Mouse (Mus musculus) forebrain, embryonic 13.5 days (tissue): Measurements from ENCODE around the gene AI854703. TPM values are rescaled to one million over a fixed set of nuclear protein-coding genes. Genes with fewer than 3 reads are reported as not detected.
A peak's percentile ranks its signal among the peaks of the same experiment; 100 is the strongest.
"Not testable (repeated sequence)": the region's sequence is repeated elsewhere in the genome, so short reads cannot be mapped to it uniquely, and the experiment has no call there.

Source experiments
- ATAC-seq: fragments of 200-750 bp; cut with Nextera tagmentation; 2 replicates; pipeline ENCODE4 v1.8.0; 2017
- H3K27ac ChIP-seq: fragments of 300-500 bp; sonication (generic); 2 replicates; pipeline ENCODE4 v1.5.1; 2015; ENCODE audit warnings: inconsistent platforms, mild to moderate bottlenecking, moderate library complexity
- H3K27me3 ChIP-seq: fragments of 300-500 bp; sonication (generic); 2 replicates; pipeline ENCODE4 v1.6.1; 2015; ENCODE audit warnings: mild to moderate bottlenecking, inconsistent platforms
- H3K36me3 ChIP-seq: fragments of 300-500 bp; sonication (generic); 2 replicates; pipeline ENCODE4 v1.6.1; 2015; ENCODE audit warnings: mild to moderate bottlenecking, inconsistent platforms; ENCODE audit not compliant: poor library complexity, severe bottlenecking
- H3K4me1 ChIP-seq: fragments of 300-500 bp; sonication (generic); 2 replicates; pipeline ENCODE4 v1.6.1; 2015; ENCODE audit warnings: inconsistent platforms
- H3K4me2 ChIP-seq: fragments of 300-500 bp; sonication (generic); 2 replicates; pipeline ENCODE4 v1.6.1; 2015; ENCODE audit warnings: inconsistent platforms, mild to moderate bottlenecking, moderate library complexity
- H3K4me3 ChIP-seq: fragments of 300-500 bp; sonication (generic); 2 replicates; pipeline ENCODE4 v1.5.1; 2015; ENCODE audit warnings: mild to moderate bottlenecking, inconsistent platforms
- H3K9ac ChIP-seq: fragments of 300-500 bp; sonication (generic); 2 replicates; pipeline ENCODE4 v1.6.1; 2015; ENCODE audit warnings: mild to moderate bottlenecking, inconsistent platforms
- H3K9me3 ChIP-seq: fragments of 300-500 bp; sonication (generic); replicated peaks from 2 replicates; pipeline ENCODE4 v1.6.1; 2016; ENCODE audit warnings: inconsistent platforms
- WGBS: fragments of 180-500 bp; shearing (Covaris S2); methylation state at CpG from one replicate; pipeline ENCODE4 v1.1.7; 2015; 5-methylcytosine and 5-hydroxymethylcytosine counted together
- polyA plus RNA-seq: library from polyadenylated mRNA; unstranded; fragments of >200 nt; fragmentation: Nextera tagmentation; extraction: Ambion mirVana; gene quantifications from 2 replicates; pipeline ENCODE4 v1.2.1, GENCODE M21; 2015

Gene AI854703
- polyA plus RNA-seq, 1 experiment from 2014 or later, result 3.1 TPM

DNA sequence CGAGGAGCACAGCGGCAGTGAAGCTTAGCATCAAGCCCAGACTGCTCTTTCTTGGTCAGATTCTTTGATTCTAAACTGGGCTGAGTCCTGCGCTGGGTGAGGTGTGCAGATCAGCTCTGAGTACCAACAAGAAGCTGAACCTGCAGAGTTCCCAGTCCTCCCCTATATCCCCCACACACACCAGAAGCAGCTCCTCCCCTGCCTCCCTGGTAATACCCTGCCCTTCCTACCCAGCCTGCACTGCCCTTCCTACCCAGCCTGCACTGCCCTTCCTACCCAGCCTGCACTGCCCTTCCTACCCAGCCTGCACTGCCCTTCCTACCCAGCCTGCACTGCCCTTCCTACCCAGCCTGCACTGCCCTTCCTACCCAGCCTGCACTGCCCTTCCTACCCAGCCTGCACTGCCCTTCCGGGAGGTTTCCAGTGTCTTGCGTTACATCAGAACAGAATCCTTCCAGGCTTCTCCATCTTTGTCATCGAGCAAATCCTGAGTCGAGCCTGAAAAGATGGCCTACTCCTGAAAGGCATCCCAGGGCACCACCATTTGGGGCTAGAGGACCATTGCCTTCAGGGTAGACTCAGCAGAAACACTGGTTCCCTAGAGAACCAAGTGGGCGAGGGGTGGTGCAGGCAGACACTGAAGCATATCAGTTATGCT, 4.2 kb upstream of the AI854703 start:
- Histone ChIP-seq H3K4me1 (peaks cover 10% of the 10 kb centered on the region), H3K36me3 (peaks cover 39% of the 10 kb centered on the region), H3K27me3 (peaks cover 18% of the 10 kb centered on the region)
- not testable (repeated sequence) for H3K9me3 ChIP-seq, H3K4me3 ChIP-seq, H3K9ac ChIP-seq, ATAC-seq, H3K27ac ChIP-seq, H3K4me2 ChIP-seq
- 81% methylated on average over 8 of the region's 8 CpGs for WGBS

DNA sequence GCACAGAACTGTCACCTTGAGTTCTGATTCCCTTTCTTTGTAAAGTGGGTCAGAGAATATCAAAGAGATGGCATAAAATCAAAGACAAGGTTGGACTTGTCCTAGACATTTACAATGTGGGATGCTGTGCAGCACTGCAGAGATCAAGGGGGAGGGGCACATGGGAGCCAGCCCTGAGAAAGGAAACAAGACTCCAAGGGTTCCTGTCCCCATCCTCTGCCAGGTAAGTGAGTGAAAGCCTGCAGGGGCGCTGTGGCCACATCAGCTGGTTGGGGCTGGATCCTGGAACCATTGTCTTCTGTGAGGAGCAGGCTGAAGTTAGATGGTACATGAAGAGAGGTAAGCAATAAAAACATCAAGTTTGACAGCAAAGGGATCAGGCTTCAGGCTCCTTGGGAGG, 3.1 kb upstream of the AI854703 start:
- Histone ChIP-seq H3K27me3 (peaks cover 30% of the 10 kb centered on the region), H3K27ac (no peak overlapping the region), H3K4me2 (no peak overlapping the region), H3K4me1 (peaks cover 14% of the 10 kb centered on the region), H3K4me3 (no peak overlapping the region), H3K9ac (no peak overlapping the region), H3K9me3 (no peaks in the 10 kb centered on the region), H3K36me3 (peaks cover 35% of the 10 kb centered on the region)
- WGBS, result 27% methylated on average over 1 of the region's 1 CpGs
- ATAC-seq, result no peak

DNA sequence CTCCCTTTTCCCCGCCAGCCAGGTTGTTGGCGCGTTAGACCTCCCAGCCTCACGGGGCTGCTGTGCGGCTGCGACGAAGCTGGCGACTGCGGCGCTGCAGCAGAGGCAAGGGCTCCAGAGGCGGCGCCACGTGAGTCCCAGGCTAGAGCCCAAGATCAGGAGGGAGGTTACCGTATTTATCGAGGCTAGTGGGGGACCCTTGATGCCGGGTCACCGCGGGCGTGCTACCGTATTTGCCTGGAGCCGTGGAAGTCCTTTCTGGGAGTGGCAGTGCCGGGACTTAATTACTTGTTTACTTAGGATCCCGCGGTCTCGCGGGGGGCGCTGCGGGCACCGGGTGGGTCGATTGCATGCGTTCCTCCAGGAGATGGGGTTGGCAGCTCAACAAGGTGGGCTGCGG, 420 bp downstream of the AI854703 start:
- H3K9ac ChIP-seq, result peak overlapping the region; percentile 64
- H3K4me1 ChIP-seq, result peaks cover 20% of the 10 kb centered on the region
- H3K27ac ChIP-seq, result no peak overlapping the region
- WGBS, result under 1% methylated on average over 32 of the region's 32 CpGs
- peaks cover 2% of the 10 kb centered on the region; the same call in 1 of the 2 replicates for H3K36me3 ChIP-seq
- H3K27me3 ChIP-seq, result peaks cover 50% of the 10 kb centered on the region
- H3K9me3 ChIP-seq, result no peaks in the 10 kb centered on the region
- peak; percentile 66 for ATAC-seq
- peak overlapping the region; percentile 46 for H3K4me3 ChIP-seq
- H3K4me2 ChIP-seq, result peak overlapping the region; percentile 77

DNA sequence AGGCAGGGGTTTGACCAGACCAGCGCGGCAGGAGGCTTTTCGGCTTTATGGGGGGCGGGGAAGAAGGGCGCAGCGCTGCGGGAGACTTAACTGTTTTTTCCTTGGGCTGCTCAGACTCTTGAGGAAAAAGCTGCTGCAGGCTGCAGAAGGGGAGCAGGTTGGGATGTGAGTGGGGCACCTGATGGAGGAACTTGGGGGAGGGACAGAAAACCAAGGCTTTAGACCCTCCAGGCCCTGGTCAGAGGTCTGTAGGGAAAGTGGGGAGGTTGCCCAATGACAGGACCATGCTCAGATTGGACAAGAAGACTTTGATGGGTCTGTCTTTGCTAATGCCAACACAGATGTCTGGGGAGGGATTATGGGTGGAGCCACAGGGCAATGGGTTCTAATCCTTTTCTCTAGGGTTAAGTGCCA, 954 bp downstream of the AI854703 start:
- no peak overlapping the region for H3K27ac ChIP-seq
- H3K36me3 ChIP-seq, result no peaks in the 10 kb centered on the region
- H3K4me3 ChIP-seq, result peak overlapping the region; percentile 46
- peaks cover 20% of the 10 kb centered on the region for H3K4me1 ChIP-seq
- WGBS, result 3% methylated on average over 7 of the region's 7 CpGs
- H3K9me3 ChIP-seq, result no peaks in the 10 kb centered on the region
- H3K4me2 ChIP-seq, result peak overlapping the region; percentile 77
- no peak for ATAC-seq
- peak overlapping the region; percentile 64 for H3K9ac ChIP-seq
- H3K27me3 ChIP-seq, result peaks cover 50% of the 10 kb centered on the region

DNA sequence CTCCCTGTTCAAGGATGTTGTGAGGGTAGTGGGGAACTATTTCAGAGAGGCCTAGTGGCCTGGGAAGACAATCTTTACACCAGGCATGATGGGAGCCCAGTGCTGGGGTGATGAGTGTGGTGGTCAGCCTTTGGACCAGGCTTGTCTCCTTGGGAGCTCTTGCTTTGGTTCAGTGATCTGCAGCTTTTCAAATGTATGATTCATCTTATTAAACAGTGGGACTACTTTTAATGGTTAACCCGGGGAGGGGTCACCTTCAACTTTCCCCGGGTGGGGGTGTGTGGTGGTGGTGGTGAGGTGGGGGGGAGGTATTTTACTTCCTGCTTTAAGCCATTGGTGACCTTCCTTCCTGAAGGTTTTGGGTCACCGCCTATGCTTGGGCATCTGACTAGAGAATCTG, 1.8 kb downstream of the AI854703 start:
- ATAC-seq, result no peak
- 80% methylated on average over 3 of the region's 3 CpGs for WGBS
- Histone ChIP-seq H3K9ac (no peak overlapping the region), H3K36me3 (no peaks in the 10 kb centered on the region), H3K4me2 (0 out of 2 replicates have a peak overlapping the region, but pooled peaks have one; percentile 72), H3K27me3 (peaks cover 50% of the 10 kb centered on the region), H3K4me3 (no peak overlapping the region), H3K4me1 (peaks cover 20% of the 10 kb centered on the region), H3K27ac (no peak overlapping the region), H3K9me3 (no peaks in the 10 kb centered on the region)

DNA sequence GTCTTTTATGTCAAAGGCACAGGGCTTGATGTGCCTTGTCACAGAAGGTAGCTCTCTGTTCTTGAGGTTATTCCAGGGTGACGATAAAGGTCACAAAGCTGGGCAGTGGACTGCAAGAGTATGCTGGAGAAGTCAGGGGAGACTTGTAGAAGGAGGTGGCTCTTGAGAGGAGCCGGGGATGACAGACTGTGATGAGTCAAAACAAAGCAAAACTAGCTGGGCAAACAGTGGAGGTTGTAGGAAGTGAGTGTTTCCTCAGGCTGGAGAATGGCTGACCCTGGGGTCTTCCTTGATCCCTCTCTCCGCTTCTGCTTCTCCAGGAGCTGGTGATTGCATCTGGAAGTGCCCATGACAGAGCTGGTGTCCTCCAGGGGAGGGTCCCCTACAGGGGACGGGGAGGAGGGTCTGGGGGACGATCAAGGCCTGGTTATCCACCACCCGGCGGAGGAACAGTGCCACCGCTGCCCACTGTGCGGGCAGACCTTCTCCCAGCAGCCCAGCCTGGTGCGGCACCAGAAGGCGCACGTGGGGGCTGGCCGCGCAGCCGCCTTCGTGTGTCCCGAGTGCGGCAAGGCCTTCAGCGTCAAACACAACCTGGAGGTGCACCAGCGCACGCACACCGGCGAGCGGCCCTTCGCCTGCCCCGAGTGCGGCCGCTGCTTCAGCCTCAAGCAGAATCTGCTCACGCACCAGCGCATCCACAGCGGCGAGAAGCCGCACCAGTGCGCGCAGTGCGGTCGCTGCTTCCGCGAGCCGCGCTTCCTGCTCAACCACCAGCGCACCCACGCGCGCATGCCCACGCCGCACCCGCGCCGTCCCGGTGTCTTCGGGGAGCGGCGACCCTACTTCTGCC, 2.5 kb downstream of the AI854703 start:
- peaks cover 20% of the 10 kb centered on the region for H3K4me1 ChIP-seq
- no peaks in the 10 kb centered on the region for H3K36me3 ChIP-seq
- peaks cover 50% of the 10 kb centered on the region for H3K27me3 ChIP-seq
- WGBS, result 8% methylated on average over 52 of the region's 54 CpGs
- no peaks in the 10 kb centered on the region for H3K9me3 ChIP-seq
- no peak overlapping the region for H3K27ac ChIP-seq
- H3K4me3 ChIP-seq, result peak overlapping the region; percentile 47
- ATAC-seq, result peak; percentile 77
- H3K4me2 ChIP-seq, result peak overlapping the region; percentile 72
- peak overlapping the region; percentile 69 for H3K9ac ChIP-seq

DNA sequence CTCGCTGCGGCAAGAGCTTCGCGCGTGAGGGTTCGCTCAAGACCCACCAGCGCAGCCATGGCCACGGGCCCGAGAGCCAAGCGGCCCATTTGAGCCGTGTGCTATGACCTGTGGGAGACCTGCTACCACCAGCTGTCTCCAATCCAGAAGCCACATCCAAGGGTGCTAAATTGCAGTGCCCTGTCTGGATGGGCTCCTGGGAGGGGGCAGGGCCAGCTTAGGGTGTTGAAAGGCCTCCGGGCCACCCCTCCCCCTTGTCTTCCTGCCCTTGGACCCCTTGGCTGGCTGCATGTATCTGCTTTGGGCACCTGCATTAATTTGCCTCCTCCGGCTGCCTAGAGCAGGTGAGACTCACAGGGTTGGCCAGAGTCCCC, 3.1 kb downstream of the AI854703 start:
- ATAC-seq, result peak; percentile 42; the same call in 1 of the 2 replicates

DNA sequence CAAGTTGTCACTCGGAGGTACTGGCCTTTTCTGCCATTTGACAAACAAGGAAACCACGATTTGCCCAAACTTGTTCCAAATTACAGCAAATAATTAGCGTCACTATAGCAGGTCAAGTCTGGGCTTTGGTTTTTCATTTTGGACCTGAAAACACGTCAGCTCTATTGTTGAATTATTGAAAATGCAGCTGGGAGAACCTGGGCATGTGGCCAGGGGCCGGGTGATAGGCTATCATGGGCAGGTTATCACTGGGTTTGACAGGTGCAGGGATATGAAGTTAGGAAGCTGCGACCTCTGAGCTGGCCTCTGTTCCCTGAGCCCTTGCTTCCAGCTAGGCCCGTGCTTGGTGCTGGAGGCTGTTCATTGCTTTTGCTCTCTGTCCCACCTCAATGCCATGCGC, 4.3 kb downstream of the AI854703 start:
- no peaks in the 10 kb centered on the region for H3K9me3 ChIP-seq
- H3K27me3 ChIP-seq, result peaks cover 42% of the 10 kb centered on the region
- no peak overlapping the region for H3K9ac ChIP-seq
- no peak overlapping the region for H3K27ac ChIP-seq
- no peaks in the 10 kb centered on the region for H3K36me3 ChIP-seq
- H3K4me2 ChIP-seq, result no peak overlapping the region
- H3K4me1 ChIP-seq, result peaks cover 20% of the 10 kb centered on the region
- ATAC-seq, result no peak
- 87% methylated on average over 8 of the region's 8 CpGs for WGBS
- no peak overlapping the region for H3K4me3 ChIP-seq

More for the DNA sequence above, 3.1 kb downstream of the AI854703 start:
- H3K4me3 ChIP-seq, result peak overlapping the region; percentile 47
- H3K36me3 ChIP-seq, result no peaks in the 10 kb centered on the region
- H3K9ac ChIP-seq, result peak overlapping the region; percentile 69
- peaks cover 50% of the 10 kb centered on the region for H3K27me3 ChIP-seq
- WGBS, result 25% methylated on average over 13 of the region's 13 CpGs
- H3K27ac ChIP-seq, result no peak overlapping the region
- peak overlapping the region; percentile 72 for H3K4me2 ChIP-seq
- H3K4me1 ChIP-seq, result peaks cover 20% of the 10 kb centered on the region
- no peaks in the 10 kb centered on the region for H3K9me3 ChIP-seq

DNA sequence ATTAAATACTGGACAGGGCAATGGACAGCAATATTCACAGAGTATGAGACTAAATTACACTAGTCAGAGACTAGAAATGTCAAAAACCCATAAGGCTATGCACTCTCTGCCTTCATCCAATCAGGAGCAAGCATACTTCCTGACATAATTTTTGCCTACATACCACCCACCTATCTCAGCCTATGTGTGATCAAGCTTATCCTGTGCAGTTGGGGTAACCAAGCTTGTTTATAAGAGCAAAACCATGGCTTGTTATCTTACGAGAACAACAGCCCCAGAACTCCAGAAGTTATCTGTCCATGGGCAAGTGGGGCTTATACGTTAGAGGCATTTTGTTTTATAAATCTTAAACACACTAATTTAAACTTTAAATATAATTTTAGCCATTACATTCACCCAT, 8.5 kb downstream of the AI854703 start:
- Histone ChIP-seq H3K4me1 (no peaks in the 10 kb centered on the region), H3K9ac (no peak overlapping the region), H3K4me3 (no peak overlapping the region), H3K27me3 (peaks cover 4% of the 10 kb centered on the region), H3K27ac (no peak overlapping the region), H3K36me3 (no peaks in the 10 kb centered on the region), H3K4me2 (no peak overlapping the region), H3K9me3 (no peaks in the 10 kb centered on the region)
- WGBS, result 81% methylated on average over 2 of the region's 2 CpGs
- ATAC-seq, result no peak

DNA sequence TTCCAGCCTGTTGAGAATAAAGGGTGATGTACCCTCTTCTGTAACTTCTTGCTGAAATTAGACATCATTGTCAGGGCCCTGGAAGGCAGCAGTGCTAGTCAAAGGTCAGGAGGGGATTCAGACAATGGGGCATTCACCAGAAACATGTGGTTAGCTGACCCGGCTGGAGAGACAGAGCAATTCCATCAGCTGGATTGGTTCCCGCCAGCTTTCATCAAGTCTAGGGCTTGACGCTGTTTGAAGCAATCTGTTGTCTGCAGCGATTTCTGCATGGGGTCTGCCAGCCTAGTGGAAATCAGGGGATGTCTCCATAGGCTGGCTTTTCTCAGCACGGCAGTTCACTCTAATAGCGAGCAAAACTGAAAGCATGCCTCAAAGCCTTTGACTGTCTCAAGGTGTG, 10.0 kb downstream of the AI854703 start:
- H3K27ac ChIP-seq, result no peak overlapping the region
- 46% methylated on average over 6 of the region's 6 CpGs for WGBS
- H3K4me3 ChIP-seq, result no peak overlapping the region
- ATAC-seq, result no peak
- no peaks in the 10 kb centered on the region for H3K36me3 ChIP-seq
- no peaks in the 10 kb centered on the region for H3K27me3 ChIP-seq
- H3K4me2 ChIP-seq, result no peak overlapping the region
- no peaks in the 10 kb centered on the region for H3K9me3 ChIP-seq
- no peaks in the 10 kb centered on the region for H3K4me1 ChIP-seq
- no peak overlapping the region for H3K9ac ChIP-seq

DNA sequence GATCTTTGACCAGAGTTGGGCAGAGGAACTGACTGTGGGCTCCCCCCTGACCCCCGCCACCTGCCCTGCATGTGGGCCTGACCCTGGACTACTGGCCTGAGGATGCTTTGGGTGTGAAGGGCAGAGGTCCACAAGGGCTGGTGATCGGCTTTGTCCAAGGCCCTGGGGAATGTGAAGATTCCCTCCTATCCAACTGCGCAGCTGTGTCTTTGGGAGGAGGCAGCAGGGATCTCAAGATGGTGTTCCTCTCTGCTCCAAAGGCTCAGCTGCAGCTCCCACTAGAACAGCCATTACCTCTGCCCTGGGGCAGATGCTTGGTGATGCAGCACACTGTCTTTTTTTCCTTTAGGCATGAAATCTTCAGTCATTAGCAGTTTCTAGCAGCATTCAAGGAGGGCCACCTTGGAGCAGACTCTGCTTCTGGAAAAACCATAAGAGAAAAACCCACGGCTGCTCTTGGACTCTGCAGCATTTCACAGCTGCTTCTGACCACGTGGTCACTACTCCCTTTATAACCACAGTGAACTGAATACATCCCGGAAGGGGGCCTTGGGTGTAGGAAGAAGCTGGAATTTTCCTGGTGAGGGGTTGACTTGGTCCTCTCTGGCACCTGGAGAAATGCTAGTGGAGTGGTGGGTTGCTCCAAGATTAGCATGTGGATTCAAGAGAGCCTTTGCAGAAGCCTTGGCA, 11.4 kb downstream of the AI854703 start:
- H3K36me3 ChIP-seq, result no peaks in the 10 kb centered on the region
- H3K27ac ChIP-seq, result no peak overlapping the region
- H3K9me3 ChIP-seq, result no peaks in the 10 kb centered on the region
- no peak overlapping the region for H3K4me3 ChIP-seq
- 71% methylated on average over 6 of the region's 6 CpGs for WGBS
- no peaks in the 10 kb centered on the region for H3K4me1 ChIP-seq
- no peak overlapping the region for H3K4me2 ChIP-seq
- ATAC-seq, result no peak
- no peaks in the 10 kb centered on the region for H3K27me3 ChIP-seq
- no peak overlapping the region for H3K9ac ChIP-seq

DNA sequence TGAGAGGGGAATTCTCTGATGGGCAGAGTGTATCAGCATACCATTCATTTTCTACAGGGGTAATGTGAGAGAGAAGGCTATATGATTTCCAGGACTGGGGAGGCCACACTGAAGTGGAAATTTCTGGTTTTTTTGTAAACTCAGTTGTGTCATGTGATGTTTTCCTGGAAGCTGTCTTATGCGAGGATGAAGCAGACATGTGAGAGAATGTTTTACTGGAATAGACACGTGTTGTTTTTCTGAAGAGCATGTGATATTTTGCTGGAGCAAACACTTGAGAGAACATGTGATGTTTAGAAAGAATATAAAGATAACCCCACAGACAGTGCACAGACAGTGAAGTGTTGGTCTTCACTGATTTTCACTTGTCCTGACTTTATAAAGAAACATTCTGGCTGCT, 12.0 kb downstream of the AI854703 start:
- 82% methylated on average over 2 of the region's 2 CpGs for WGBS
- no peak overlapping the region for H3K27ac ChIP-seq
- no peaks in the 10 kb centered on the region for H3K36me3 ChIP-seq

More for the DNA sequence above, 12.0 kb downstream of the AI854703 start:
- Histone ChIP-seq H3K27me3 (no peaks in the 10 kb centered on the region), H3K9ac (no peak overlapping the region), H3K9me3 (no peaks in the 10 kb centered on the region), H3K4me2 (no peak overlapping the region), H3K4me3 (no peak overlapping the region), H3K4me1 (no peaks in the 10 kb centered on the region)
- ATAC-seq, result no peak
